Mouse (Mus musculus) E14TG2a.4 (cell line): ENCODE data around the gene Rassf8.

ENCODE experiments used
- H3K27me3 ChIP-seq: 2 replicates; pipeline ENCODE4 v1.6.1; 2014; ENCODE audit warnings: low read length, control low read depth; ENCODE audit not compliant: insufficient read depth
- H3K36me3 ChIP-seq: 2 replicates; pipeline ENCODE4 v1.6.1; 2014; ENCODE audit warnings: low read length, control low read depth; ENCODE audit not compliant: insufficient read depth
- H3K4me1 ChIP-seq: replicated peaks from 2 replicates; pipeline ENCODE4 v1.6.1; 2014; ENCODE audit warnings: low read depth, low read length, control low read depth
- H3K4me3 ChIP-seq: replicated peaks from 2 replicates; pipeline ENCODE4 v1.5.1; 2014; ENCODE audit warnings: mild to moderate bottlenecking, low read length
- H3K9me3 ChIP-seq: 2 replicates; pipeline ENCODE4 v1.6.1; 2014; ENCODE audit warnings: low read length, control low read depth
- CTCF ChIP-seq: conservative IDR thresholded peaks from 2 replicates; pipeline ENCODE4 v1.5.1; 2014; ENCODE audit warnings: low read length
- NANOG ChIP-seq: IDR thresholded peaks from 2 replicates; pipeline ENCODE4 v1.6.1; 2014; ENCODE audit warnings: borderline replicate concordance, low read length, mixed read lengths
- POU5F1 ChIP-seq: IDR thresholded peaks from 2 replicates; pipeline ENCODE4 v1.6.1; 2014; ENCODE audit warnings: low read length, borderline replicate concordance

Gene Rassf8

GRCm38 (mm10) chr6:145755942-145756639 is 9.5 kb downstream of the Rassf8 start:
- Histone ChIP-seq H3K9me3 (no peaks in the 10 kb centered on the region), H3K4me1 (peaks cover 3% of the 10 kb centered on the region; the same call in 1 of the 2 replicates), H3K4me3 (peak overlapping the region; percentile 41; the same call in 1 of the 2 replicates), H3K36me3 (no peaks in the 10 kb centered on the region), H3K27me3 (no peaks in the 10 kb centered on the region)
- TF ChIP-seq CTCF: no peak
- TF ChIP-seq POU5F1: no peak

- peaks cover 3% of the 10 kb centered on the region; the same call in 1 of the 2 replicates for H3K4me1 ChIP-seq
- H3K9me3 ChIP-seq: no peaks in the 10 kb centered on the region
- no peaks in the 10 kb centered on the region for H3K27me3 ChIP-seq
- TF ChIP-seq CTCF: no peak
- no peak for TF ChIP-seq NANOG
- TF ChIP-seq POU5F1: no peak
- H3K36me3 ChIP-seq: no peaks in the 10 kb centered on the region
- H3K4me3 ChIP-seq: no peak overlapping the region
Measured at GRCm38 (mm10) chr6:145756640-145757005, 10.1 kb downstream of the Rassf8 start.

GRCm38 (mm10) chr6:145757346-145757745 is 10.8 kb downstream of the Rassf8 start:
- H3K9me3 ChIP-seq: no peaks in the 10 kb centered on the region
- H3K27me3 ChIP-seq: no peaks in the 10 kb centered on the region
- H3K4me3 ChIP-seq: no peak overlapping the region
- peaks cover 3% of the 10 kb centered on the region; the same call in 1 of the 2 replicates for H3K4me1 ChIP-seq
- no peak for TF ChIP-seq CTCF
- no peaks in the 10 kb centered on the region for H3K36me3 ChIP-seq

- H3K36me3 ChIP-seq: no peaks in the 10 kb centered on the region
- H3K9me3 ChIP-seq: no peaks in the 10 kb centered on the region
- H3K4me1 ChIP-seq: peaks cover 3% of the 10 kb centered on the region; the same call in 1 of the 2 replicates
- no peak overlapping the region for H3K4me3 ChIP-seq
- no peaks in the 10 kb centered on the region for H3K27me3 ChIP-seq
- TF ChIP-seq POU5F1: no peak
- no peak for TF ChIP-seq CTCF
- TF ChIP-seq NANOG: no peak
Measured at GRCm38 (mm10) chr6:145758685-145759084, 12.1 kb downstream of the Rassf8 start.

GRCm38 (mm10) chr6:145759432-145759831 is 12.9 kb downstream of the Rassf8 start:
- Histone ChIP-seq H3K27me3 (no peaks in the 10 kb centered on the region), H3K4me3 (no peak overlapping the region), H3K36me3 (no peaks in the 10 kb centered on the region), H3K4me1 (peaks cover 3% of the 10 kb centered on the region; the same call in 1 of the 2 replicates), H3K9me3 (no peaks in the 10 kb centered on the region)
- no peak for TF ChIP-seq CTCF
- no peak for TF ChIP-seq NANOG
- no peak for TF ChIP-seq POU5F1

GRCm38 (mm10) chr6:145760246-145761016 is 13.9 kb downstream of the Rassf8 start:
- Histone ChIP-seq H3K27me3 (no peaks in the 10 kb centered on the region), H3K36me3 (no peaks in the 10 kb centered on the region), H3K9me3 (no peaks in the 10 kb centered on the region), H3K4me1 (0 out of 2 replicates have a peak, but pooled peaks cover 3% of the 10 kb centered on the region), H3K4me3 (no peak overlapping the region)
- no peak for TF ChIP-seq NANOG
- TF ChIP-seq POU5F1: no peak
- no peak for TF ChIP-seq CTCF

- H3K9me3 ChIP-seq: no peaks in the 10 kb centered on the region
- TF ChIP-seq CTCF (no peak), NANOG (no peak), POU5F1 (no peak)
- H3K27me3 ChIP-seq: no peaks in the 10 kb centered on the region
- H3K4me1 ChIP-seq: no peaks in the 10 kb centered on the region
- no peaks in the 10 kb centered on the region for H3K36me3 ChIP-seq
- H3K4me3 ChIP-seq: no peak overlapping the region
Measured at GRCm38 (mm10) chr6:145761151-145761935, 14.8 kb downstream of the Rassf8 start.

- H3K36me3 ChIP-seq: no peaks in the 10 kb centered on the region
- H3K4me3 ChIP-seq: no peak overlapping the region
- peaks cover 3% of the 10 kb centered on the region; the same call in 1 of the 2 replicates for H3K4me1 ChIP-seq
- no peak for TF ChIP-seq NANOG
- TF ChIP-seq POU5F1: no peak
- TF ChIP-seq CTCF: no peak
- no peaks in the 10 kb centered on the region for H3K27me3 ChIP-seq
- no peaks in the 10 kb centered on the region for H3K9me3 ChIP-seq
Measured at GRCm38 (mm10) chr6:145762016-145762415, 15.5 kb downstream of the Rassf8 start.
